Mouse (Mus musculus): ENCODE results near the gene Kng1.
"Not testable (repeated sequence)": the region's sequence is repeated elsewhere in the genome, so short reads cannot be mapped to it uniquely, and the experiment has no call there.

Kng1 gene

GRCm38 (mm10) chr16:23057668-23058447 lies at the start of gene Kng1:
TSS of gene Kng1 (plus strand) at chr16:23057865.
- not testable (repeated sequence) for DNase-seq

- not testable (repeated sequence) for DNase-seq
Measured at GRCm38 (mm10) chr16:23013786-23014185, 43.9 kb upstream of the Kng1 start.

GRCm38 (mm10) chr16:23014645-23015044 lies 43.0 kb upstream of the Kng1 start:
- not testable (repeated sequence) for DNase-seq

- not testable (repeated sequence) for DNase-seq
Measured at GRCm38 (mm10) chr16:23020571-23020970, 37.1 kb upstream of the Kng1 start.

GRCm38 (mm10) chr16:23025111-23025510 lies 32.6 kb upstream of the Kng1 start:
- no peak for DNase-seq

GRCm38 (mm10) chr16:23026582-23026981 lies 31.1 kb upstream of the Kng1 start:
- DNase-seq = no peak

- DNase-seq = not testable (repeated sequence)
Measured at GRCm38 (mm10) chr16:23027341-23027740, 30.3 kb upstream of the Kng1 start.

GRCm38 (mm10) chr16:23028966-23029600 lies 28.6 kb upstream of the Kng1 start, which contains the start of gene Kng2:
TSS of gene Kng2 (minus strand) at chr16:23029482.
- DNase-seq = not testable (repeated sequence)

GRCm38 (mm10) chr16:23030673-23031435 lies 26.8 kb upstream of the Kng1 start:
- DNase-seq = no peak

GRCm38 (mm10) chr16:23033673-23034072 lies 24.0 kb upstream of the Kng1 start:
- no peak for DNase-seq

- no peak for DNase-seq
Measured at GRCm38 (mm10) chr16:23037744-23038143, 19.9 kb upstream of the Kng1 start.

GRCm38 (mm10) chr16:23039281-23039680 lies 18.4 kb upstream of the Kng1 start:
- no peak for DNase-seq

- no peak for DNase-seq
Measured at GRCm38 (mm10) chr16:23040876-23041275, 16.8 kb upstream of the Kng1 start.

- no peak for DNase-seq
Measured at GRCm38 (mm10) chr16:23046319-23046718, 11.3 kb upstream of the Kng1 start.

- not testable (repeated sequence) for DNase-seq
Measured at GRCm38 (mm10) chr16:23059630-23060029, 2.0 kb downstream of the Kng1 start.

- DNase-seq = not testable (repeated sequence)
Measured at GRCm38 (mm10) chr16:23060781-23061325, 3.2 kb downstream of the Kng1 start.

- not testable (repeated sequence) for DNase-seq
Measured at GRCm38 (mm10) chr16:23077516-23077915, 19.9 kb downstream of the Kng1 start.

- DNase-seq = not testable (repeated sequence)
Measured at GRCm38 (mm10) chr16:23087159-23087558, 29.5 kb downstream of the Kng1 start.

GRCm38 (mm10) chr16:23087712-23088111 lies 30.0 kb downstream of the Kng1 start:
- not testable (repeated sequence) for DNase-seq

- not testable (repeated sequence) for DNase-seq
Measured at GRCm38 (mm10) chr16:23088491-23088890, 30.8 kb downstream of the Kng1 start.

GRCm38 (mm10) chr16:23091345-23091744 lies 33.7 kb downstream of the Kng1 start:
- DNase-seq = not testable (repeated sequence)

- DNase-seq = no peak
Measured at GRCm38 (mm10) chr16:23093321-23093953, 35.8 kb downstream of the Kng1 start.

Measured in right cerebral cortex, postnatal 4 days (tissue).